Mouse (Mus musculus) lung, postnatal 0 days (tissue): ENCODE measurements around the gene Sgk2.

Experiments used
- CTCF ChIP-seq: IDR thresholded peaks from 2 replicates; pipeline ENCODE4 v1.5.1; 2016; ENCODE audit warnings: antibody characterized with exemption, mild to moderate bottlenecking
- EP300 ChIP-seq: IDR thresholded peaks from 2 replicates; pipeline ENCODE4 v1.6.1; 2016; ENCODE audit warnings: antibody characterized with exemption, mild to moderate bottlenecking, control low read depth

DNA sequence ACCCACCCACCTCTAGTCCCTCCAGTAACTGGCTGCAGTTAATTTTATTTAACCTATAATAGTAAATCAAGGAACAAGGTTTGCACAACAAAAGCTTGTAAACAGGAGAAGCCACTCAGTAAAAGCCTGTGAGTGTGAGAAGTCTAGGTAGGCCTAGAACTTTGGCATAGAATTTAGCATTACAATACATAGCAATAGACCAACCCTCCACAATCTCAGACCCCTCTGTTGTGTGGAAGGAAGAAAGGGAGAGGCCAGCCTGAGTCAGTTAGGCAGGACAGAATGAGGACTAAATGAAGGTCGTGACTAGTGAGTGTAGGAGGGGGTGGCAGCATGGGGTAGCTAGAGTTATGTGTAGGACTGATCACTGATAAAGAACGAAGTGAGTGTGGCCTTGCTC, 44.6 kb downstream of the Sgk2 start:
- TF ChIP-seq CTCF, result no peak
- no peak for TF ChIP-seq EP300
